Mouse (Mus musculus) adrenal gland, adult 2 months (tissue): Measurements from ENCODE around the gene Gm5426. TPM values are rescaled to one million over a fixed set of nuclear protein-coding genes. Genes with fewer than 3 reads are reported as not detected.
"Not testable (repeated sequence)": the region's sequence is repeated elsewhere in the genome, so short reads cannot be mapped to it uniquely, and the experiment has no call there.

ENCODE experiments used
- DNase-seq: peaks from one replicate; pipeline ENCODE4 v3.0.0; 2021
- polyA plus RNA-seq: library from polyadenylated mRNA; depleted of rRNA; stranded (reverse); fragments of >200 nt; gene quantifications from 2 replicates; pipeline ENCODE4 v1.2.3, GENCODE M21; 2012
- total RNA-seq, 2 experiments: library from RNA; stranded (reverse); gene quantifications; 2 replicates each; pipeline ENCODE4 v1.2.3; 2021

Gm5426 gene
- total and polyA plus RNA-seq, 3 experiments, result not detected

DNA sequence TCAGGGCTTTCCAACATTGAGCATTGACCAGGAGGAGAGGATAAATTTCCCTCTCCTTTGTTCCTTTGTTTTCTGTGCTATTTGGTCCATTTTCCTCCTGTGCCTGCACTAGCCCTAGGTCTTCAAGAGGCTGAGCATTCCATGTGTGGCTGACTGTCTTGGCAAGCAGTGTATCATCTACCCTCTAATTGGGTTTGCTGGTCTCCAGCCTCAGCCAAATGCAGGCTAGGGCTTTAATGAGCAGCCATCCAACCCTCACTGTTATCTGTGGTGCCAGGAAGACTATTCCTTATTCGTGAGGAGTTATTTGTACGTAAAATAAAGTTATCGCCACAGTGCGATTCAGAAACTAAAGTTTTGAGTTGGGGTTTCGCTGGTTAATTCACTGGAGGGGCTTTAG lies 2.2 kb downstream of the Gm5426 start:
- DNase-seq, result no peak

GRCm38 (mm10) chr10:96139274-96139673 lies 2.9 kb downstream of the Gm5426 start:
- DNase-seq, result not testable (repeated sequence)

GRCm38 (mm10) chr10:96146578-96146977 lies 10.2 kb downstream of the Gm5426 start:
- DNase-seq, result no peak

DNA sequence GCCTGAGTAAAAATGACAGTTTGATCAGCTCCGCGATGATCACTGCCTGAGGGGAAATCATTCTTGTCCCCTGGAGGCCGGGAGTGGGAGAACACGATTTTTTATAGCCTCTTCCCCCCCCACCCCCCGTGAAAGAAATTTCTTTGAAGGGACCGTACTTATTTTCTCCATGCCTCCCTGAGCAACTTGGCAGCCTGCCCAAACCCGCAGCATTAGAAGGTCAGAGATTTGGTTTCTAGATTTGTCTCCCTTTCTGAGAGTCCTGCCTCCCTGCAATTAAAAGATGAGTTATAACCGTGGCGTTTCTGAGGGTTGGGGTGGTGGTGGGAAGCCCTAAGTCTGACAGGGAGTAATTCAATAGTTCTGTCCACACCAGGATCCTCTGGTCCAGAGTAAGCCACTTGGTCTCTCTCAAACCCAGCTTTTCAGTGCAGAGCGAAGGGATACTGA lies 11.9 kb downstream of the Gm5426 start:
- peak; percentile 64 for DNase-seq

- DNase-seq, result peak; percentile 36
These were observed 14.2 kb downstream of the Gm5426 start for GRCm38 (mm10) chr10:96150401-96151116.

DNA sequence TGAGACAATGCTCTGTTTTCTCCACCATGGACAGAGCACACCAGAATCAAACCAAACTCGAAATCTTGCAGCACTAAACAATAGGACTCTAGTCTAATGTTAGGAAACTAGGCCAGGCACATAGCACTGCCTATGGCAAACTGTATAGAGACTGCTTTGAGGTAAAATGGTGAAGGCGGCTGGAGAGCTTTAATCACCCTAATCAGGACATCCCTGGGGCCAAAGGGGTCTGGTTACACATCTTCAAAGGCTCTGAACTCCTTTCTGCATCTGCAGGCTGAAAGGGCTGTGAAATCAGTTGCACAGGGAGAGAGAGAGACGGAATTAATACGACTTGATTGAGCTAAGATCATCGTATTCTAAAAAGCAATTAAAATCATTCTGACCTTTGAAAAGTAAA lies 16.9 kb downstream of the Gm5426 start:
- no peak for DNase-seq

- no peak for DNase-seq
These were observed 26.7 kb downstream of the Gm5426 start for GRCm38 (mm10) chr10:96162975-96163706.

GRCm38 (mm10) chr10:96163791-96164190 lies 27.4 kb downstream of the Gm5426 start:
- DNase-seq, result no peak

DNA sequence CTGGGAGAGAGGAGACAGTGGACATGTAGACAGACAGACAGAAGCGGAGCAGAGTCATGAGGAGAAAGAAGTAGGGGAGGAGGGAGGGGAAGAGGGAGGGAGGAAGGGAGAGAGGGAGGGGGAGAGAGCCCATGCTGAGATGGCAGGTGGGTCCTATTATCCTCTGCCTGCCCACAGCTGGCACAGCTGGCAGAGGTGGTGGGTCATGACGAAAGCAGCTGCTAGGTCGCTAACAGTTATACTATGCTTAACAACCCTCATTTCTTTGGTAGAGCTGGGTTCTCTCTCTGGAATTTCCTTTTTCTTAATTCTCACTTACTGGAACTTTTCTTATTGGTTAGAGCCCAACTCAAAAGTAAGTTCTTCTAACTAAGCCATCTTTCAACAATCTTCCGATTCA lies 28.9 kb downstream of the Gm5426 start:
- DNase-seq, result no peak

DNA sequence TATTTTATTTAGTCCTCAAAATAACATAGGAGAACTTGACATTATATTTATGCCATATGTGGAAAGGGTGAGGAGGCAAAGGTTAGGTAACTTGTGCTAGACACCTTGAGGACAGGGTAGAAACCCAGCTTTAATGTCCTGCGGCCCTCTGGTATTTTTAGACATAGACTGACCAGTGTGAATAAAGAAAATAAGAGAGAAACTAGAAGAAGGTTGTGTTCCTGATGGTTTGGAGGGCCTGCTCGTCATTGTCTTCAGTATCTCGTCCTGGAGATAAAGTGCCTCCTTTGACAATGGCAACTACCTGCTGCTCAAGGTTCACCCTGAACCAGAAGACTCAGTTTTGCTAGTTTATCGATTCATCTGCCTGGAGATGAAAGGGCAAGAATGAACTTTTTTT lies 32.6 kb downstream of the Gm5426 start:
- no peak for DNase-seq

DNA sequence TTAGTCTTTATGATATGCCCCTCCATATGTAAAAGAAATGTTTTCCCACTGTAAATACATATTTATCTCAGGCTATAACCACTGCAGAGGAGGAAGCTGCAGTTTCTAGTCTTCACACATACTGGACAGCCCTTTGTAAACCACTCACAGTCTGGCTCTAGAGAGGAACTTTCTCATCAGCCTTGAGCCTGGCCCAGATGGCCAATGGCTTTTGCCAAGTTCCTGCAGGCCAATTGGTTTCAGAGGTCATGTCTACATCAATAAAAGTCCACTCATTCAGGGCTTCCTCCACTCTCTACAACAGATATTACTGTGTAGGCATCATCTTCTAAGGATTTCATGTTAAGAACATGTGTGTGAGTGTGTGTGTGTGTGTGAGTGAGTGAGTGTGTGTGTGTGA lies 35.1 kb downstream of the Gm5426 start:
- DNase-seq, result no peak

DNA sequence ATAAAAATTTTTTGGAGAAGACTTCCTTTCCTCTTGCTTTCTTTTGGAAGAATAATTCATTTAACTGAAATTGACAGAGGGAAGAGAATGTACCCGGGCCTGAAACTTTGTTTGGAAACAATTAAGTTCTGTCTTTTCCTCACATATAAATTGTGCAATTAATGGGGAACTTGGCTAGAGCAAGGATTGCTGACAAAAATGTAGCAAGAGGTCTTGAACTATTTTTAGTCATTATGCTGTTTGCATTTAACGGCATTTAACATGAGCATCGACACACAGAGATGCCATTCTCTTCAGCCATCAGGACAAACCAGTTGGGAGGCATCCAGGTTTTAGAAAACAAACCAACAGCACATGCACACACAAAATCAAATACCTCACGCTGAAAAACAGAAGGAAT lies 36.6 kb downstream of the Gm5426 start:
- no peak for DNase-seq

GRCm38 (mm10) chr10:96173771-96174170 lies 37.4 kb downstream of the Gm5426 start:
- no peak for DNase-seq

GRCm38 (mm10) chr10:96176916-96177315 lies 40.5 kb downstream of the Gm5426 start:
- no peak for DNase-seq

GRCm38 (mm10) chr10:96180554-96181397 lies 44.4 kb downstream of the Gm5426 start:
- DNase-seq, result no peak

DNA sequence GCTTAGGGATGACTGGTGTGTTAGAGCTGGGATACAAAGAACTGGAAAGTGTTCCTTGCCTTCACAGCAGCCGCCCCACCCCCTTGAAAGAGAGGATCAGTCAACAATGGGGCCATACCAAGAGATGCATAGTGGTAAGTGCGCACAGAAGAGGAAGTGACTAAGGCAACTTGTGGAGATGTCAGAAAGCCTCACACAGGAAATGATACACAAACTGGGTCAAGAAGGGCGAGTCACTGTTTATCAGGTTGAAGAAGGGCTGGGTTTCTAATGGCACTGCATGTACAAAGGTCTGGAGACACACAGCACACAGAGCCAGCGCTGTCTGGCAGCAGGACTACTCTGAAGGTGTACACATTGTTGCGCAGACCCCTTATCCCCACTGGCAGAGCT lies 45.0 kb downstream of the Gm5426 start:
- peak; percentile 23 for DNase-seq

GRCm38 (mm10) chr10:96181883-96182628 lies 45.7 kb downstream of the Gm5426 start:
- DNase-seq, result no peak

DNA sequence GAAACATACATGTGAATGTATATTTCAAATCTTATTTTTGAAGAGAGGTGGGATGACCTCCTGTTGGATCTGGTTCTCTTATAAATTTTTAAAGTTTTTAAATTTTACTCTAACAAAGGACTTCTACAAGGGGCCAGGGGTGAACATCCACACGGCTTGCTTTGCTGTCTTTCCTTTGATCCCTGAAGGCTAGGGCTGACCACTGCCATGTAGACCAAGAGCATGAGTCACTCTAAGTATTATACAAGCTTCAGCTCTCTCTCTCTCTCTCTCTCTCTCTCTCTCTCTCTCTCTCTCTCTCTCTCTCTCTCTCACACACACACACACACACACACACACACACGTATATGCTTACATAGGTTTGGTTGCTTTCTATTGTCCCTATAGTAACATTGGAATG lies 48.6 kb downstream of the Gm5426 start:
- DNase-seq, result no peak

GRCm38 (mm10) chr10:96185601-96186000 lies 49.2 kb downstream of the Gm5426 start:
- DNase-seq, result no peak
